Mouse (Mus musculus) cortical plate, adult 2 months (tissue): ENCODE results near the gene Atm.
A peak's percentile ranks its signal among the peaks of the same experiment; 100 is the strongest.

Experiments
- CTCF ChIP-seq: fragments of 200-500 bp; IDR thresholded peaks from 2 replicates; pipeline ENCODE4 v1.5.1; 2011; ENCODE audit warnings: mild to moderate bottlenecking, control low read depth, low read length; ENCODE audit not compliant: insufficient read depth; ENCODE audit errors: extremely low read depth
- POLR2A ChIP-seq: fragments of 200-500 bp; IDR thresholded peaks from 2 replicates; pipeline ENCODE4 v1.6.1; 2011; ENCODE audit warnings: mild to moderate bottlenecking, low read length, control low read depth; ENCODE audit not compliant: insufficient read depth; ENCODE audit errors: extremely low read depth

GRCm38 (mm10) chr9:53570662-53571061 lies 34.1 kb upstream of the Atm start:
- TF ChIP-seq CTCF (peak; percentile 23; the same call in 1 of the 2 replicates), POLR2A (no peak)
